Mouse (Mus musculus): Measurements from ENCODE around the gene Traf3ip1.

GRCm38 (mm10) chr1:91564598-91564997 is 70.2 kb downstream of the Traf3ip1 start:
- TF ChIP-seq CTCF (IDR thresholded peaks at IDR 0.05; ENCODE audit: borderline replicate concordance, insufficient read depth, low read depth, low read length) (no peak), POLR2A (IDR thresholded peaks at IDR 0.05; ENCODE audit: borderline replicate concordance, insufficient read depth, low read length) (no peak)
